Mouse (Mus musculus) brain, embryonic 14.5 days (tissue): ENCODE measurements around the gene Idnk. TPM values are rescaled to one million over a fixed set of nuclear protein-coding genes. Genes with fewer than 3 reads are reported as not detected.

Source experiments
- DNase-seq: peaks from one replicate; pipeline ENCODE4 v3.0.0-alpha.2; 2011; ENCODE audit warnings: low read depth
- CTCF ChIP-seq: fragments of 200-500 bp; IDR thresholded peaks from 2 replicates; pipeline ENCODE4 v1.5.1; 2012; ENCODE audit warnings: inconsistent platforms, mild to moderate bottlenecking, moderate library complexity, borderline replicate concordance; ENCODE audit not compliant: insufficient read depth, insufficient read length; ENCODE audit errors: extremely low read depth
- POLR2A ChIP-seq: fragments of 200-500 bp; IDR thresholded peaks from 2 replicates; pipeline ENCODE4 v1.6.1; 2012; ENCODE audit warnings: mild to moderate bottlenecking, inconsistent platforms, borderline replicate concordance; ENCODE audit not compliant: poor library complexity, insufficient read depth, insufficient read length, severe bottlenecking; ENCODE audit errors: extremely low read depth
- polyA plus RNA-seq: library from polyadenylated mRNA; depleted of rRNA; stranded (reverse); fragments of >200 nt; gene quantifications from 2 replicates; pipeline ENCODE4 v1.2.3, GENCODE M21; 2012; rRNA removed

Gene Idnk
- polyA plus RNA-seq, 1 experiment = 29.3 TPM

DNA sequence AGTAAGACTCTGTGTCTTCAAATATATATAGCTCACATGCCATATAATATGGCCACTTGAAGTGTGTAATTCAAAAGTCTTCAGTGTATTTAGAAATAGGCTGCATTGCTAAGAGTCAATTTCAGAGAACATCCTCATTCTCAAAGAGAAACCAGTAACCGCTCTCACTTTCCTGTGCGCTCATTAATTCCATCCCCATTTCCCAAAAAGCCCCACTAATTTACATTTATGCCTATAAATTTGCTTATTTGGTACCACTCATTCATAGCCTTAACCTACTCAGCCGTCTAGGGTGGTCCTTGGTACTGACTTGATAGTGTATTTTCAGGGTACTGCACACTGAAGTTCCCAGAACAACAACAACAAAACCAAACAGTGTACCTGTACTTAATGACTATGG lies 44.5 kb downstream of the Idnk start:
- no peak for DNase-seq
- TF ChIP-seq POLR2A (no peak), CTCF (no peak)

- no peak for DNase-seq
- no peak for TF ChIP-seq CTCF
- no peak for TF ChIP-seq POLR2A
These were observed 45.5 kb downstream of the Idnk start for GRCm38 (mm10) chr13:58202903-58203302.

- DNase-seq = no peak
- TF ChIP-seq CTCF (no peak), POLR2A (no peak)
These were observed 46.8 kb downstream of the Idnk start for GRCm38 (mm10) chr13:58204202-58204601.

- no peak for DNase-seq
- no peak for TF ChIP-seq POLR2A
- no peak for TF ChIP-seq CTCF
These were observed 47.5 kb downstream of the Idnk start for GRCm38 (mm10) chr13:58204986-58205385.

DNA sequence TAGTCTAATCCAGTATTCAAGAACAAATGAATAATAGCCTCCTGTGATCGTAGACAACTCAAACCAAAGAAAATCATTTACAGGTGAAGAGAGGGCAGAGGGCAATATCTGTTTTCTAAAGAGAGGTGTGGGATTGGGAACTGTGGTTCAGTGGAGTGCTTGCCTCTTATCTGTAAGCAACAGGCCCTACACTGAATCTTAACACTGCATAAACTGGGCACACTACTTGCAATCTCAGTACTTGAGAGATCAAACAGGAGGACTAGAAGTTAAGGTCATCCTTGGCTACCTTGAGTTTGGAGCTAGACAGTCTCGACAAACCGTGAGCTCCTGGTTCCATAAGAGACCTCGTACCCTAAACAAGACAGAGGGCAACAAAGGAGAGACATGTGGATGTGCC lies 48.6 kb downstream of the Idnk start:
- TF ChIP-seq CTCF = no peak
- no peak for TF ChIP-seq POLR2A

DNA sequence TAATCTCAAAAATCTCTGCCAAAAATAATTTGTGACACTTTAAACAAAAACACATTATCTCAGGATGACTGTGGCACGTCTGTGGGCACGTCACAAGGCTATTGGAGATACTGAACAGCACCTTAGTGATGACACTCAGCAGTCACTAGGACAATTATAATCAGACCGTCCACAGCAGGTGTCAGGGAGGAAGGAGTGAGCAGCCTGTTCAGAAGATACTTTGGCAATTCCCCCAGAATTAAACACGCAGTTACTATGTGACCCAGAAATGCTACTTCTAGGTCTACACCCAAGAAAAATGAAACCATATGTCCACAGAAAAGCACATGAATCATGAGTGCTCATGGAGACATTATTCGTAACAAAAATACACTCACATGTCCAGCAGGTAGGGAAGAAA lies 53.0 kb downstream of the Idnk start:
- DNase-seq = no peak
- TF ChIP-seq POLR2A (no peak), CTCF (no peak)

More for the DNA sequence above, 48.6 kb downstream of the Idnk start:
- no peak for DNase-seq

- TF ChIP-seq CTCF (no peak), POLR2A (no peak)
- DNase-seq = no peak
These were observed 55.1 kb downstream of the Idnk start for GRCm38 (mm10) chr13:58212530-58212929.

- DNase-seq = no peak
- no peak for TF ChIP-seq CTCF
- no peak for TF ChIP-seq POLR2A
These were observed 56.4 kb downstream of the Idnk start for GRCm38 (mm10) chr13:58213801-58214200.

Other genes with a start within 250 kb of the Idnk start
- 42.7 and 80.3 TPM in 2 replicates for gene Spock1, start 249.3 kb upstream of the Idnk start, polyA plus RNA-seq
- gene Klhl3, start 44.1 kb upstream of the Idnk start, polyA plus RNA-seq = 7.7 and 10.9 TPM in 2 replicates
- 391 and 399 TPM in 2 replicates for gene Hnrnpa0, start 29.1 kb upstream of the Idnk start, polyA plus RNA-seq
- 127 and 128 TPM in 2 replicates for gene Ubqln1, start 58.0 kb downstream of the Idnk start, polyA plus RNA-seq
- gene Gkap1, start 118.0 kb downstream of the Idnk start, polyA plus RNA-seq = 25.0 and 29.5 TPM in 2 replicates
- 1.3 and 2.5 TPM in 2 replicates for gene Kif27, start 201.5 kb downstream of the Idnk start, polyA plus RNA-seq
- gene 2210016F16Rik, start 227.6 kb downstream of the Idnk start, polyA plus RNA-seq = 14.4 and 15.3 TPM in 2 replicates
- 10.9 and 14.3 TPM in 2 replicates for gene Rmi1, start 244.6 kb downstream of the Idnk start, polyA plus RNA-seq
- 842 and 926 TPM in 2 replicates for gene Hnrnpk, start 245.7 kb downstream of the Idnk start, polyA plus RNA-seq